Mouse (Mus musculus) hindbrain, postnatal 0 days (tissue): ENCODE measurements around the gene Hdgfl3. TPM values are rescaled to one million over a fixed set of nuclear protein-coding genes. Genes with fewer than 3 reads are reported as not detected.

Source experiments
- ATAC-seq: fragments of 200-750 bp; cut with Nextera tagmentation; 2 replicates; pipeline ENCODE4 v1.8.0; 2017; ENCODE audit warnings: mild to moderate bottlenecking, moderate TSS enrichment, moderate library complexity
- DNase-seq: peaks from one replicate; pipeline ENCODE4 v3.0.0-alpha.2; 2015; ENCODE audit warnings: low spot score
- H3K27ac ChIP-seq: fragments of 300-500 bp; sonication (generic); 2 replicates; pipeline ENCODE4 v1.5.1; 2014; ENCODE audit warnings: mild to moderate bottlenecking
- H3K27me3 ChIP-seq: fragments of 300-500 bp; sonication (generic); 2 replicates; pipeline ENCODE4 v1.6.1; 2014; ENCODE audit warnings: low read length, mixed read lengths; ENCODE audit not compliant: insufficient read depth
- H3K36me3 ChIP-seq: fragments of 300-500 bp; sonication (generic); 2 replicates; pipeline ENCODE4 v1.6.1; 2014; ENCODE audit warnings: low read length, mixed read lengths; ENCODE audit not compliant: insufficient read depth
- H3K4me1 ChIP-seq: fragments of 300-500 bp; sonication (generic); 2 replicates; pipeline ENCODE4 v1.6.1; 2014; ENCODE audit warnings: antibody characterized with exemption, low read length, mixed read lengths; ENCODE audit not compliant: insufficient read depth
- H3K4me2 ChIP-seq: fragments of 300-500 bp; sonication (generic); 2 replicates; pipeline ENCODE4 v1.6.1; 2014; ENCODE audit warnings: low read depth, mild to moderate bottlenecking, low read length, moderate library complexity, mixed read lengths
- H3K4me3 ChIP-seq: fragments of 300-500 bp; sonication (generic); 2 replicates; pipeline ENCODE4 v1.5.1; 2014; ENCODE audit warnings: low read length
- H3K9ac ChIP-seq: fragments of 300-500 bp; sonication (generic); replicated peaks from 2 replicates; pipeline ENCODE4 v1.6.1; 2014; ENCODE audit warnings: mild to moderate bottlenecking, low read length, moderate library complexity, mixed read lengths
- H3K9me3 ChIP-seq: fragments of 300-500 bp; sonication (generic); 2 replicates; pipeline ENCODE4 v1.6.1; 2016; ENCODE audit warnings: low read length, mixed read lengths
- CTCF ChIP-seq: IDR thresholded peaks from 2 replicates; pipeline ENCODE4 v1.5.1; 2016; ENCODE audit warnings: antibody characterized with exemption, control low read depth, low read depth
- WGBS: fragments of 180-500 bp; shearing (Covaris S2); extraction: QIAGEN DNeasy Blood & Tissue Kit; methylation state at CpG from one replicate; pipeline ENCODE4 v1.1.7; 2014; 5-methylcytosine and 5-hydroxymethylcytosine counted together
- polyA plus RNA-seq: library from polyadenylated mRNA; unstranded; fragments of >200 nt; fragmentation: Nextera tagmentation; extraction: Ambion mirVana; gene quantifications from 2 replicates; pipeline ENCODE4 v1.2.1, GENCODE M21; 2015
- total RNA-seq: library from RNA; depleted of rRNA; stranded (reverse); fragments of >200 nt; gene quantifications from 2 replicates; pipeline ENCODE4 v1.2.3, GENCODE M21; 2014

Hdgfl3 gene
- total and polyA plus RNA-seq, 2 experiments from 2014 or later = 53.4 to 85.2 TPM

GRCm38 (mm10) chr7:81845313-81845712 is 89.0 kb downstream of the Hdgfl3 start:
- no peaks in the 10 kb centered on the region for H3K27me3 ChIP-seq
- no peaks in the 10 kb centered on the region for H3K36me3 ChIP-seq
- no peak for TF ChIP-seq CTCF
- H3K27ac ChIP-seq = no peak overlapping the region
- no peak overlapping the region for H3K9ac ChIP-seq
- DNase-seq (no peak), ATAC-seq (no peak)
- peaks cover 5% of the 10 kb centered on the region; the same call in 1 of the 2 replicates for H3K4me1 ChIP-seq
- no peak overlapping the region for H3K4me3 ChIP-seq
- H3K9me3 ChIP-seq = no peaks in the 10 kb centered on the region
- no peak overlapping the region for H3K4me2 ChIP-seq
- WGBS = 71% methylated on average over 3 of the region's 3 CpGs

- H3K9me3 ChIP-seq = no peaks in the 10 kb centered on the region
- TF ChIP-seq CTCF = no peak
- WGBS = 90% methylated on average over 11 of the region's 11 CpGs
- DNase-seq (no peak), ATAC-seq (no peak)
- no peaks in the 10 kb centered on the region for H3K27me3 ChIP-seq
- H3K27ac ChIP-seq = no peak overlapping the region
- no peak overlapping the region for H3K4me3 ChIP-seq
- no peaks in the 10 kb centered on the region for H3K36me3 ChIP-seq
- no peak overlapping the region for H3K9ac ChIP-seq
- H3K4me1 ChIP-seq = peaks cover 5% of the 10 kb centered on the region; the same call in 1 of the 2 replicates
- no peak overlapping the region for H3K4me2 ChIP-seq
Observed at GRCm38 (mm10) chr7:81844801-81845200, 89.5 kb downstream of the Hdgfl3 start.

- H3K4me3 ChIP-seq = no peak overlapping the region
- DNase-seq (no peak), ATAC-seq (no peak)
- H3K36me3 ChIP-seq = no peaks in the 10 kb centered on the region
- H3K4me1 ChIP-seq = peaks cover 5% of the 10 kb centered on the region; the same call in 1 of the 2 replicates
- no peaks in the 10 kb centered on the region for H3K27me3 ChIP-seq
- WGBS = 81% methylated on average over 8 of the region's 8 CpGs
- no peaks in the 10 kb centered on the region for H3K9me3 ChIP-seq
- TF ChIP-seq CTCF = no peak
- H3K27ac ChIP-seq = no peak overlapping the region
- H3K9ac ChIP-seq = no peak overlapping the region
- H3K4me2 ChIP-seq = no peak overlapping the region
Observed at GRCm38 (mm10) chr7:81843903-81844302, 90.4 kb downstream of the Hdgfl3 start.

GRCm38 (mm10) chr7:81842998-81843397 is 91.3 kb downstream of the Hdgfl3 start:
- WGBS = 71% methylated on average over 1 of the region's 1 CpGs

GRCm38 (mm10) chr7:81842141-81842540 is 92.1 kb downstream of the Hdgfl3 start:
- Histone ChIP-seq H3K27me3 (no peaks in the 10 kb centered on the region), H3K4me2 (no peak overlapping the region), H3K36me3 (no peaks in the 10 kb centered on the region), H3K27ac (no peak overlapping the region), H3K9me3 (no peaks in the 10 kb centered on the region), H3K4me3 (no peak overlapping the region), H3K4me1 (peaks cover 5% of the 10 kb centered on the region; the same call in 1 of the 2 replicates), H3K9ac (no peak overlapping the region)
- WGBS = 93% methylated on average over 7 of the region's 7 CpGs
- TF ChIP-seq CTCF = no peak
- ATAC-seq (no peak), DNase-seq (no peak)

More at GRCm38 (mm10) chr7:81842998-81843397, 91.3 kb downstream of the Hdgfl3 start:
- no peak overlapping the region for H3K9ac ChIP-seq
- H3K36me3 ChIP-seq = no peaks in the 10 kb centered on the region
- no peak overlapping the region for H3K4me3 ChIP-seq
- no peak for TF ChIP-seq CTCF
- ATAC-seq (no peak), DNase-seq (no peak)
- no peak overlapping the region for H3K4me2 ChIP-seq
- H3K27me3 ChIP-seq = no peaks in the 10 kb centered on the region
- no peak overlapping the region for H3K27ac ChIP-seq
- H3K9me3 ChIP-seq = no peaks in the 10 kb centered on the region
- H3K4me1 ChIP-seq = peaks cover 5% of the 10 kb centered on the region; the same call in 1 of the 2 replicates

GRCm38 (mm10) chr7:81841439-81841838 is 92.8 kb downstream of the Hdgfl3 start:
- Histone ChIP-seq H3K9me3 (no peaks in the 10 kb centered on the region), H3K9ac (no peak overlapping the region), H3K27ac (no peak overlapping the region), H3K4me3 (no peak overlapping the region), H3K4me2 (no peak overlapping the region), H3K4me1 (peaks cover 5% of the 10 kb centered on the region; the same call in 1 of the 2 replicates), H3K36me3 (no peaks in the 10 kb centered on the region), H3K27me3 (no peaks in the 10 kb centered on the region)
- DNase-seq (no peak), ATAC-seq (no peak)
- WGBS = 87% methylated on average over 6 of the region's 6 CpGs
- TF ChIP-seq CTCF = no peak

- Histone ChIP-seq H3K4me1 (peaks cover 5% of the 10 kb centered on the region; the same call in 1 of the 2 replicates), H3K36me3 (no peaks in the 10 kb centered on the region), H3K4me2 (no peak overlapping the region), H3K27ac (peak overlapping the region; percentile 45; the same call in 1 of the 2 replicates), H3K9ac (no peak overlapping the region), H3K27me3 (no peaks in the 10 kb centered on the region), H3K4me3 (no peak overlapping the region), H3K9me3 (no peaks in the 10 kb centered on the region)
- ATAC-seq = peak; percentile 58
- DNase-seq = no peak
- no peak for TF ChIP-seq CTCF
- 40% methylated on average over 7 of the region's 7 CpGs for WGBS
Observed at GRCm38 (mm10) chr7:81840661-81841181, 93.6 kb downstream of the Hdgfl3 start.
